Mouse (Mus musculus) cerebellum, postnatal 14 days (tissue): ENCODE measurements at regions not wholly inside any gene's neighbourhood (a gene's known extent, or its start where the extent isn't known, plus 50 kb on each side); places are given as distances from the start of the nearest gene placed in this dataset.

Source experiments
- DNase-seq, 2 experiments: peaks; one replicate each; pipeline ENCODE4 v3.0.0; 2021; ENCODE audit warnings: mixed read lengths in 2 of 2

- DNase-seq: no peak
Measured at GRCm38 (mm10) chr1:121052120-121052501, 280.3 kb downstream of the Insig2 start.

- peak; percentile 56 to 63 for DNase-seq
Measured at GRCm38 (mm10) chr1:121053692-121054091, 278.7 kb downstream of the Insig2 start.

GRCm38 (mm10) chr1:121074569-121074968 is 257.8 kb downstream of the Insig2 start:
- DNase-seq: no peak

GRCm38 (mm10) chr1:121082839-121083238 is 249.6 kb downstream of the Insig2 start:
- DNase-seq: no peak

- peak; percentile 68 to 78 for DNase-seq
Measured at GRCm38 (mm10) chr1:121085101-121085727, 247.2 kb downstream of the Insig2 start.

GRCm38 (mm10) chr1:121087124-121087887 is 245.1 kb downstream of the Insig2 start:
- DNase-seq: peak in 1 of 2 experiments; percentile 10

- no peak for DNase-seq
Measured at GRCm38 (mm10) chr1:121090628-121091027, 241.8 kb downstream of the Insig2 start.

GRCm38 (mm10) chr1:121092870-121093269 is 239.5 kb downstream of the Insig2 start:
- DNase-seq: no peak

GRCm38 (mm10) chr1:121096551-121097550 is 235.5 kb downstream of the Insig2 start:
- DNase-seq: no peak

- no peak for DNase-seq
Measured at GRCm38 (mm10) chr1:121111776-121112344, 220.5 kb downstream of the Insig2 start.

- DNase-seq: no peak
Measured at GRCm38 (mm10) chr1:121112464-121112863, 219.9 kb downstream of the Insig2 start.

GRCm38 (mm10) chr1:121116626-121117025 is 215.8 kb downstream of the Insig2 start:
- DNase-seq: peak; percentile 5 to 9

GRCm38 (mm10) chr1:121123436-121123835 is 209.0 kb downstream of the Insig2 start:
- no peak for DNase-seq

GRCm38 (mm10) chr1:121136284-121136683 is 196.1 kb downstream of the Insig2 start:
- DNase-seq: no peak

- DNase-seq: no peak
Measured at GRCm38 (mm10) chr1:121136846-121137245, 195.5 kb downstream of the Insig2 start.

- DNase-seq: no peak
Measured at GRCm38 (mm10) chr1:121144981-121145380, 187.4 kb downstream of the Insig2 start.

GRCm38 (mm10) chr1:121153476-121153875 is 178.9 kb downstream of the Insig2 start:
- no peak for DNase-seq

GRCm38 (mm10) chr1:121154616-121155015 is 177.8 kb downstream of the Insig2 start:
- no peak for DNase-seq

GRCm38 (mm10) chr1:121168651-121169050 is 163.7 kb downstream of the Insig2 start:
- no peak for DNase-seq

GRCm38 (mm10) chr1:121176541-121176940 is 155.8 kb downstream of the Insig2 start:
- no peak for DNase-seq

GRCm38 (mm10) chr1:121177136-121177907 is 155.1 kb downstream of the Insig2 start:
- DNase-seq: peak; percentile 7 to 9

GRCm38 (mm10) chr1:121177908-121178311 is 154.5 kb downstream of the Insig2 start:
- peak; percentile 31 to 41 for DNase-seq
